Comparison of ENCODE assay signal across 14 mouse cellular contexts in the genomic region with DNA sequence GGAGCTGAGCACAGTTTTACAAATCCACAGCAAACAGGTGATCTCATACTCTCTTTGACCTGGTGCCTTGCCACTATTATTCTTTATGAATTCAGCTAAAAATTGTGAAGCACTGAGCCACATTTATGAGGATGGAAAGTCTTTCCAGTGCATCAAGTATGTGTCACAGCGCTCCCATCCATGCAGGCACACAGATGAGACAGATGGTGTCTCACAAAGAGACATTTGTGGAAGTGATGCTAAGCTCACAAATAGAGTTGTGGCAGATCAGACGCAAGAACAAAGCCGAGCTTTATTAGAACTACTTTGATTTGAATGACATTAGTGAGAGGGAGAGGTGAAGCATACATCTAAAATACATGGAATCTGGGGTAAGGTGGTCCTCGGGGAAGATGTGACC.
"Had no signal": no experiment of that assay in that cellular context is flagged by ENCODE, and none has a peak within 500 bp of the region (broad histone marks: within the 10 kb centered on the region; RNA-seq: fewer than 3 reads in every experiment).

No protein-coding gene starts in this region.

- H3K9me3 ChIP-seq: kidney, embryonic 15.5 days; limb, embryonic 12.5 days; liver, embryonic 13.5 days; neural tube, embryonic 12.5 days had no signal

- H3K4me1 ChIP-seq: kidney, embryonic 15.5 days; limb, embryonic 12.5 days; liver, embryonic 13.5 days; neural tube, embryonic 12.5 days had no signal

- H3K9ac ChIP-seq: kidney, embryonic 15.5 days; limb, embryonic 12.5 days; liver, embryonic 13.5 days; neural tube, embryonic 12.5 days had no signal

- H3K36me3 ChIP-seq: kidney, embryonic 15.5 days; limb, embryonic 12.5 days; liver, embryonic 13.5 days; neural tube, embryonic 12.5 days had no signal

- H3K27ac ChIP-seq: kidney, embryonic 15.5 days; limb, embryonic 12.5 days; liver, embryonic 13.5 days; neural tube, embryonic 12.5 days had no signal

- H3K4me2 ChIP-seq: kidney, embryonic 15.5 days; limb, embryonic 12.5 days; liver, embryonic 13.5 days; neural tube, embryonic 12.5 days had no signal

- H3K4me3 ChIP-seq: kidney, embryonic 15.5 days; limb, embryonic 12.5 days; liver, embryonic 13.5 days; neural tube, embryonic 12.5 days had no signal

- H3K27me3 ChIP-seq: kidney, embryonic 15.5 days; limb, embryonic 12.5 days; liver, embryonic 13.5 days; neural tube, embryonic 12.5 days had no signal

- DNase-seq: kidney, adult 2 months; kidney, postnatal 14 days; liver; liver, embryonic 13.5 days; lung, adult 18-20 months; lung, postnatal 36 days; midbrain, embryonic 14.5 days; retina, postnatal 1 day; right cerebral cortex, postnatal 14 days; thymus, postnatal 4 days had no signal

- ATAC-seq: intestine, embryonic 16.5 days had no signal
